Mouse (Mus musculus) kidney, adult 2 months (tissue): ENCODE measurements around the gene Nbl1.

Experiments
- CTCF ChIP-seq: fragments of 200-500 bp; conservative IDR thresholded peaks from 2 replicates; pipeline ENCODE4 v1.5.1; 2011; ENCODE audit warnings: low read depth, mild to moderate bottlenecking, control low read depth, low read length, moderate library complexity, mixed read lengths; ENCODE audit not compliant: insufficient read depth, insufficient read length
- POLR2A ChIP-seq: fragments of 200-500 bp; IDR thresholded peaks from one replicate; pipeline ENCODE4 v1.6.1; 2011; ENCODE audit warnings: low read depth, low read length, control low read depth

DNA sequence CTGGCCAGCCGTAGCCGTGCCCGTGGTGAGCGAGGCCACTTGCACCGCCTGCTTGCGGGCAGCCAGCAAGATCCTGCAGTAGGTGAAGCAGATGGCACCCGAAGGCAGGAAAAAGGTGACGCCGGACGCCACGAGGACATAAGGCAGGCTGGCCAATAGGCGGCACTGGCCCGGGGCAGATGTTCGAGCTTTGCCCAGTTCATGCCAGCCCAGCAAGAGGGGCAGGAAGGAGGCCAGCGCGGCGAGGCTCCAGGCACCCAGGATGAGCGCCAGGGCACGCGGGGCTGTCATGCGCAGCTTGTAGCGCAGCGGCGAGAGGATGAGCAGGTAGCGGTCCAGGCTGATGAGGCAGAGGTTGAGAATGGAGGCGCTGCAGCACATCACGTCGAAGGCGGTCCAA, 18.7 kb downstream of the Nbl1 start:
- TF ChIP-seq CTCF = no peak
- no peak for TF ChIP-seq POLR2A
